Mouse (Mus musculus) limb, embryonic 14.5 days (tissue): ENCODE results near the gene Kirrel3. TPM values are rescaled to one million over a fixed set of nuclear protein-coding genes. Genes with fewer than 3 reads are reported as not detected.

Experiments used
- ATAC-seq: fragments of 200-750 bp; cut with Nextera tagmentation; 2 replicates; pipeline ENCODE4 v1.8.0; 2017; ENCODE audit warnings: low read depth, moderate number of reproducible peaks, moderate TSS enrichment; ENCODE audit not compliant: low FRiP score
- DNase-seq: peaks from one replicate; pipeline ENCODE4 v3.0.0-alpha.2; 2015; ENCODE audit warnings: low spot score
- H3K27ac ChIP-seq: fragments of 300-500 bp; sonication (generic); replicated peaks from 2 replicates; pipeline ENCODE4 v1.5.1; 2014; ENCODE audit warnings: low read depth, mild to moderate bottlenecking, low read length, moderate library complexity, mixed read lengths
- H3K27me3 ChIP-seq: fragments of 300-500 bp; sonication (generic); 2 replicates; pipeline ENCODE4 v1.6.1; 2014; ENCODE audit warnings: low read length, mixed read lengths; ENCODE audit not compliant: control insufficient read depth, insufficient read depth
- H3K36me3 ChIP-seq: fragments of 300-500 bp; sonication (generic); 2 replicates; pipeline ENCODE4 v1.6.1; 2014; ENCODE audit warnings: mild to moderate bottlenecking, low read length, moderate library complexity, mixed read lengths; ENCODE audit not compliant: control insufficient read depth, insufficient read depth
- H3K4me1 ChIP-seq: fragments of 300-500 bp; sonication (generic); 2 replicates; pipeline ENCODE4 v1.6.1; 2014; ENCODE audit warnings: antibody characterized with exemption, low read length, mixed read lengths; ENCODE audit not compliant: control insufficient read depth, insufficient read depth
- H3K4me2 ChIP-seq: fragments of 300-500 bp; sonication (generic); replicated peaks from 2 replicates; pipeline ENCODE4 v1.6.1; 2014; ENCODE audit warnings: low read depth, mild to moderate bottlenecking, low read length, moderate library complexity; ENCODE audit not compliant: severe bottlenecking
- H3K4me3 ChIP-seq: fragments of 300-500 bp; sonication (generic); replicated peaks from 2 replicates; pipeline ENCODE4 v1.5.1; 2014; ENCODE audit warnings: low read length
- H3K9ac ChIP-seq: fragments of 300-500 bp; sonication (generic); 2 replicates; pipeline ENCODE4 v1.6.1; 2014; ENCODE audit warnings: mild to moderate bottlenecking, low read depth, low read length, moderate library complexity; ENCODE audit not compliant: severe bottlenecking
- H3K9me3 ChIP-seq: fragments of 300-500 bp; sonication (generic); 2 replicates; pipeline ENCODE4 v1.6.1; 2016; ENCODE audit warnings: low read length; ENCODE audit not compliant: control insufficient read depth
- POLR2A ChIP-seq: fragments of 200-500 bp; IDR thresholded peaks from 2 replicates; pipeline ENCODE4 v1.8.0; 2012; ENCODE audit warnings: inconsistent platforms, mild to moderate bottlenecking, moderate library complexity, borderline replicate concordance; ENCODE audit not compliant: insufficient read depth, insufficient read length; ENCODE audit errors: extremely low read depth
- WGBS: fragments of 180-500 bp; shearing (Covaris S2); extraction: QIAGEN DNeasy Blood & Tissue Kit; methylation state at CpG from one replicate; pipeline ENCODE4 v1.1.7; 2014; 5-methylcytosine and 5-hydroxymethylcytosine counted together
- polyA plus RNA-seq, 2 experiments: library from polyadenylated mRNA; depleted of rRNA in 1 of 2; stranded (reverse) in 1 of 2; unstranded in 1 of 2; fragments of >200 nt; fragmentation: Nextera tagmentation in 1 of 2; extraction: Ambion mirVana in 1 of 2; gene quantifications; 2 replicates each; pipeline versions ENCODE4 v1.2.1 to v1.2.3; 2012 to 2014

Kirrel3 gene
- polyA plus RNA-seq, 2 experiments: 10.1 to 14.6 TPM

DNA sequence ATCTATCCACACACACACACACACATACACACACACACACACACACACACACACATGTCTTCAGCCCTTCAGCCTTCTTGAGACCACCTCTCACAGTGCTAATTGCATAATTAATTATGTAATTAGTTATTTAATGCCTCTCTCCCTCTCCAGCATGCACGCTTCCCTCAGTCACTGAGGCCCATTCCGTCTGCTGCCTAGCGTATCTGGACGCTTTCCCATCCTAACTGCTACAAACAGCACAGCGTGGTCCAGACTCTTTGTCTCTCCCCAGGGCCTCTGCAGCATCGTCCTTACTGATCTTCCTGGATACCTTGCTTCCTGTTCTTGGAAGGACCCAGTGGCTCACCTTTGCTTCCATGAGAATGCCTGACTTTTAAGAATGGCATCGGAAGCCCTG is 270.4 kb downstream of the Kirrel3 start:
- TF ChIP-seq POLR2A: no peak
- no peak overlapping the region for H3K4me2 ChIP-seq
- ATAC-seq: no peak
- H3K36me3 ChIP-seq: no peaks in the 10 kb centered on the region
- WGBS: 88% methylated on average over 7 of the region's 7 CpGs
- H3K4me3 ChIP-seq: no peak overlapping the region
- H3K9me3 ChIP-seq: no peaks in the 10 kb centered on the region
- no peaks in the 10 kb centered on the region for H3K27me3 ChIP-seq
- H3K27ac ChIP-seq: no peak overlapping the region
- H3K9ac ChIP-seq: no peak overlapping the region
- H3K4me1 ChIP-seq: no peaks in the 10 kb centered on the region
- no peak for DNase-seq

DNA sequence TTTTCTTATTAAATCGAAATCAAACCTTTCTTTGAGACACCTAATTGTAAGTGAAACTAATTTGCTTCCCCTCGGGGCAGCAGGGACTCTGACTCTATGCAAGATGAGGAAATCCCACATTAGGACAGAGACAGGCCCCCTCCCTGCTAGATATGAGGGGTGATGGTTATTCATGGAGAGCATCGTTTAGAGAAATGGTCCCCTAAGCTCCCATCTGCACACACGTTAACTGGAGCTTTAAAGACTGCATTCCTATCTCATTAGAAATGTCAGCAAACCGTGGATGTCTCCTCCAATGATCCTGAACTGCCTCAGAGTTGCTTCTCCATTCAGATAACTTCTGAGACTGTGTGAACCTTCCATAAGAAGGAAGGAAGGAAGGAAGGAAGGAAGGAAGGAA is 273.2 kb downstream of the Kirrel3 start:
- no peak overlapping the region for H3K4me2 ChIP-seq
- no peaks in the 10 kb centered on the region for H3K4me1 ChIP-seq
- ATAC-seq: no peak
- H3K9ac ChIP-seq: no peak overlapping the region
- H3K27ac ChIP-seq: no peak overlapping the region
- H3K9me3 ChIP-seq: no peaks in the 10 kb centered on the region
- no peak for TF ChIP-seq POLR2A
- H3K4me3 ChIP-seq: no peak overlapping the region
- H3K36me3 ChIP-seq: no peaks in the 10 kb centered on the region
- 49% methylated on average over 5 of the region's 5 CpGs for WGBS
- no peaks in the 10 kb centered on the region for H3K27me3 ChIP-seq
- no peak for DNase-seq

DNA sequence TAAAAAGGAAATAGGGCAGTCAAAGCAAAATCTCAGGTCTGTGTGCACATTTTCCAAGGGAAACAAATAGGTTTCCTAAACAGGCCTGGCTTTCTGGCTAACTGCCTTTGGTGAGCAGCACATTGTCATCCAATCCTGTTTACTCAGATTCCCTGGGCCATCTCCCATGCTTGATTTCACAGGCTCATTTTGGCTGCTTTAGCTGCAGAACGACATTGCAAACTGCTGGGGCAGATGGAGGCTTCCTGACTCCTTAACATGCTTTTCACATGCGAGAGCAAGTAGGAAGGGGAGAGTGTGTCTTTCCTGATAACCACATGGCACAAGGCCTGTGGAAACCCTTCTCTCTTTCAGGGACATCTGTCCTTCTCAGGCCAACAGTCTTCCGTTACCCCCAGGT is 274.8 kb downstream of the Kirrel3 start:
- WGBS: 75% methylated on average over 3 of the region's 3 CpGs
- H3K9ac ChIP-seq: no peak overlapping the region
- DNase-seq: no peak
- H3K4me2 ChIP-seq: no peak overlapping the region
- no peaks in the 10 kb centered on the region for H3K36me3 ChIP-seq
- H3K27me3 ChIP-seq: no peaks in the 10 kb centered on the region
- H3K27ac ChIP-seq: no peak overlapping the region
- no peak for ATAC-seq
- H3K4me1 ChIP-seq: no peaks in the 10 kb centered on the region
- no peak overlapping the region for H3K4me3 ChIP-seq
- no peaks in the 10 kb centered on the region for H3K9me3 ChIP-seq
- no peak for TF ChIP-seq POLR2A

DNA sequence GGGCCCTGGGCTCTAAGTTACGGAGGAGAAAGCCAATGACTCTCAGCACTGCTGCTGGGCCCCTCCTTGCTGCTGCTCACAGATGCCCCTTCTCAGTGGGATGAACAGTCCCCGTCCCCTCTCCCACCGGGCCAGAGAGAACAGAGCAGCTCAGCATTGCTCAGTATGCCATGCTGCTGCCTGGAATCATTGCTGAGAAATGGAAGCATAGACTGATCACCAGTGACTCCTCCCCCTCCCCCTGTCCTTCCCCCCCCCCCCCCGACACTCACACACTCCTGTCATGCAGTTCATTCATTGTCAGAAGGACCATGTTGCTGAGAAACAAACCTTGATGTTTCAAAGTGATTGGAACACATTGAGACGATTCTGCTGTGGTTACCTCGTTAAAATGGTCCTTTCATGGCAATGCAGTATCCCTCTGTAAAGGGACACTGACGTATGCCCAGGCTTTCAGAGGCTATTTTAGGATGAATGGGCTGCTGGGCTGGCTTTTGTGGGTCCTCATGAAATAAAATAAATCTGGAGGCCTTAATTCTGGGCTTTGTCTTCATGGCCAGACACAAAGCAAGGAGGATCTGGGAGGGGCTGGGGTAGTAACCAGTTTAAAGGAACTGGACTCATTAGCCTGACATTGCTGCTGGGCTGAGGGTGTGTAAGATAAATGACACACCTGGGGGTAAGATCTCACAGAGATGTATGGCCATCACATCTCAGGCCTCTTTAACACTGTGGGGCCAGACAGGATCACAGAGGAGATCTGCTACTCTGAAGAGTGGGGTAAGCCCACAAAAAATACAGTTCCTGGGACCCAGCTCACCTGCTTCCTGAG is 281.3 kb downstream of the Kirrel3 start:
- Histone ChIP-seq H3K4me3 (no peak overlapping the region), H3K4me2 (no peak overlapping the region), H3K27ac (no peak overlapping the region), H3K27me3 (no peaks in the 10 kb centered on the region), H3K9me3 (no peaks in the 10 kb centered on the region), H3K4me1 (no peaks in the 10 kb centered on the region), H3K36me3 (no peaks in the 10 kb centered on the region), H3K9ac (no peak overlapping the region)
- no peak for ATAC-seq
- 43% methylated on average over 7 of the region's 7 CpGs for WGBS
- no peak for TF ChIP-seq POLR2A
- DNase-seq: no peak

DNA sequence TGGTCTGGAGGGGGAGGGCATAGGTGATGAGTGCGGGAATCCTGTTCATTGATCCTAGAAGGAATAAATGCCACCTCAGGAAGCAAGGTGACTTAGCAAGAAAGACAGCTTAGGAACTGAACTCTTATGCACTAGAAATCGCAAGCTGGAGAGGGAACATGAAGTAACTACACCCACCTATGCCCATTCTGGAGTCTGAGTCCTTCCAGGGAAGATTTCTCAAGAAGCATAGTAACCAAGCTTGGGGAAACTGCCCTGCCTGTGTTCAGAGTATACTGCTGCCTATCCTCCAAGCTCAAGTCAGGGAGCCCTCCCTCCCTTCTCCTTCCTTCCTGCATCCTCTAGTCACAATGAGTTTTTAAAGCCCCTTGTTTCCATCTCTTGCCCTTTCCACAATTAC is 283.3 kb downstream of the Kirrel3 start:
- no peak for TF ChIP-seq POLR2A
- H3K27ac ChIP-seq: no peak overlapping the region
- no peak overlapping the region for H3K9ac ChIP-seq
- no peak for ATAC-seq
- no peak for DNase-seq
- H3K4me2 ChIP-seq: no peak overlapping the region
- WGBS: 90% methylated on average over 2 of the region's 2 CpGs
- H3K4me1 ChIP-seq: no peaks in the 10 kb centered on the region
- no peak overlapping the region for H3K4me3 ChIP-seq
- no peaks in the 10 kb centered on the region for H3K9me3 ChIP-seq
- no peaks in the 10 kb centered on the region for H3K36me3 ChIP-seq
- H3K27me3 ChIP-seq: no peaks in the 10 kb centered on the region
